Comparison of ENCODE assay signal across 12 mouse cellular contexts in genomic region chr11:101894204-101894603, GRCm38 (mm10). TPM values are rescaled to one million over a fixed set of nuclear protein-coding genes. Genes with fewer than 3 reads are reported as not detected.
DNase-seq lines count a peak whose midpoint lies in the region; ATAC-seq lines count a peak whose summit lies in the region.
"Had no signal": no experiment of that assay in that cellular context is flagged by ENCODE, and none has a peak within 500 bp of the region (broad histone marks: within the 10 kb centered on the region; RNA-seq: fewer than 3 reads in every experiment).

TSS of gene Meox1 (minus strand) at chr11:101894374.

- no peak for DNase-seq in kidney, postnatal 25 days
- peak; percentile 64 for DNase-seq in embryo, embryonic 9.5 days (ENCODE audit: extremely low spot score)
- peak; percentile 78 for DNase-seq in mesoderm, embryonic 11.5 days (ENCODE audit: low read depth, low spot score)
- no peak for DNase-seq in layer of hippocampus, postnatal 10 days (ENCODE audit: low spot score in 2 of 2)
- DNase-seq in right cerebral cortex, adult 2 months (ENCODE audit: low spot score in 2 of 2): no peak
- DNase-seq: adrenal gland, adult 2 months; cerebellum, adult 9-10 months; thymus, postnatal 4 days had no signal

- peak within 1 kb of the TSS; percentile 31 for H3K4me3 ChIP-seq in kidney, embryonic 16.5 days (ENCODE audit: low read length)
- H3K4me3 ChIP-seq in heart, embryonic 15.5 days: peak within 1 kb of the TSS; percentile 43

- peak within 1 kb of the TSS; percentile 46 for H3K4me2 ChIP-seq in kidney, embryonic 16.5 days (replicated peaks; ENCODE audit: low read depth, low read length)
- peak within 1 kb of the TSS; percentile 57 for H3K4me2 ChIP-seq in heart, embryonic 15.5 days

- H3K4me1 ChIP-seq in kidney, embryonic 16.5 days (ENCODE audit: insufficient read depth, low read length): peaks cover 58% of the 10 kb centered on the region
- H3K4me1 ChIP-seq in heart, embryonic 15.5 days (replicated peaks): peaks cover 45% of the 10 kb centered on the region

- H3K36me3 ChIP-seq in kidney, embryonic 16.5 days (ENCODE audit: insufficient read depth, low read length): no peaks in the 10 kb centered on the region
- H3K36me3 ChIP-seq in heart, embryonic 15.5 days: no peaks in the 10 kb centered on the region

- no peaks in the 10 kb centered on the region for H3K9me3 ChIP-seq in kidney, embryonic 16.5 days (ENCODE audit: low read length)
- no peaks in the 10 kb centered on the region for H3K9me3 ChIP-seq in heart, embryonic 15.5 days (replicated peaks)

- peak within 1 kb of the TSS; percentile 26 for H3K27ac ChIP-seq in kidney, embryonic 16.5 days (ENCODE audit: low read length)
- peak within 1 kb of the TSS; percentile 68 for H3K27ac ChIP-seq in heart, embryonic 15.5 days

- peak within 1 kb of the TSS; percentile 61 for H3K9ac ChIP-seq in kidney, embryonic 16.5 days (replicated peaks; ENCODE audit: low read length)
- H3K9ac ChIP-seq in heart, embryonic 15.5 days: peak within 1 kb of the TSS; percentile 46; the same call in 1 of the 2 replicates

- peaks cover 19% of the 10 kb centered on the region for H3K27me3 ChIP-seq in kidney, embryonic 16.5 days (ENCODE audit: insufficient read depth, low read length)
- peaks cover 10% of the 10 kb centered on the region for H3K27me3 ChIP-seq in heart, embryonic 15.5 days

- WGBS in kidney, embryonic 16.5 days: 7% methylated on average over 11 of the region's 11 CpGs
- WGBS in heart, embryonic 15.5 days: 13% methylated on average over 11 of the region's 11 CpGs

- peak; percentile 24; the same call in 1 of the 2 replicates for ATAC-seq in kidney, embryonic 16.5 days (ENCODE audit: low FRiP score, low TSS enrichment)
- ATAC-seq in heart, embryonic 15.5 days (replicated peaks; ENCODE audit: insufficient number of reproducible peaks, insufficient read depth, low FRiP score, low read depth): no peak
- ATAC-seq in megakaryocyte, adult 5-6 weeks (ENCODE audit: poor library complexity, severe bottlenecking): no peak
- ATAC-seq: inflammation-experienced regulatory T-cells, adult 6 months had no signal

RNA-seq across cellular contexts. Expression of gene Meox1, which starts in this region (rescaled TPM):
- 15.2 and 15.5 TPM in 2 replicates for polyA plus RNA-seq in kidney, embryonic 16.5 days (2015; fragmentation: Nextera tagmentation; extraction: Ambion mirVana)
- polyA plus RNA-seq in heart, embryonic 15.5 days (2015; fragmentation: Nextera tagmentation; extraction: Ambion mirVana): 15.7 and 19.8 TPM in 2 replicates
- 1 to 10 TPM; 2.9 to 3.6 TPM for total RNA-seq in layer of hippocampus, postnatal 10 days (2021)
- not detected in 2 replicates for total RNA-seq in megakaryocyte, adult 5-6 weeks (2015)
- total RNA-seq in megakaryocyte, adult 5-6 weeks (2017): 0.15 TPM in 1 of 2 replicates, not detected in the other
- polyA plus RNA-seq: inflammation-experienced regulatory T-cells, adult 6 months had no signal

Comparison
In these comparisons a context has a peak if more than half of its experiments do, and no peak if none do; other contexts are left out.
1. DNase-seq: peak in embryo, embryonic 9.5 days (single experiment) and mesoderm, embryonic 11.5 days (single experiment); none in kidney, postnatal 25 days (0 of 2), layer of hippocampus, postnatal 10 days (0 of 2) and right cerebral cortex, adult 2 months (0 of 2).